19 mouse cellular contexts compared by ENCODE assay signal in genomic region chr11:32767496-32768230, GRCm38 (mm10). TPM values are rescaled to one million over a fixed set of nuclear protein-coding genes. Genes with fewer than 3 reads are reported as not detected.
DNase-seq lines count a peak whose midpoint lies in the region; ATAC-seq and TF ChIP-seq lines count a peak whose summit lies in the region.
"Had no signal": no experiment of that assay in that cellular context is flagged by ENCODE, and none has a peak within 500 bp of the region (broad histone marks: within the 10 kb centered on the region; RNA-seq: fewer than 3 reads in every experiment).

No protein-coding gene starts in this region.

- H3K4me2 ChIP-seq in heart, embryonic 12.5 days = no peak overlapping the region
- 0 out of 2 replicates have a peak overlapping the region, but pooled peaks have one; percentile 3 for H3K4me2 ChIP-seq in kidney, embryonic 16.5 days (replicated peaks; ENCODE audit: low read depth, low read length)
- H3K4me2 ChIP-seq in myocyte (ENCODE audit: low read depth) = peak overlapping the region; percentile 59
- H3K4me2 ChIP-seq: liver, embryonic 11.5 days had no signal

- no peaks in the 10 kb centered on the region for H3K79me2 ChIP-seq in myocyte (ENCODE audit: control insufficient read depth, insufficient read depth)

- no peaks in the 10 kb centered on the region for H3K27me3 ChIP-seq in heart, embryonic 12.5 days (replicated peaks)
- no peaks in the 10 kb centered on the region for H3K27me3 ChIP-seq in kidney, embryonic 16.5 days (ENCODE audit: insufficient read depth, low read length)
- H3K27me3 ChIP-seq in myocyte (ENCODE audit: control insufficient read depth, insufficient read depth, insufficient read length) = no peaks in the 10 kb centered on the region
- H3K27me3 ChIP-seq: CH12.LX had no signal

- H3K36me3 ChIP-seq in heart, embryonic 12.5 days = no peaks in the 10 kb centered on the region
- no peaks in the 10 kb centered on the region for H3K36me3 ChIP-seq in kidney, embryonic 16.5 days (ENCODE audit: insufficient read depth, low read length)
- no peaks in the 10 kb centered on the region for H3K36me3 ChIP-seq in myocyte (ENCODE audit: control insufficient read depth, insufficient read depth)

- no peak overlapping the region for H3K27ac ChIP-seq in heart, embryonic 12.5 days (ENCODE audit: poor library complexity, severe bottlenecking)
- peak overlapping the region; percentile 52 for H3K27ac ChIP-seq in kidney, embryonic 16.5 days (ENCODE audit: low read length)

- no peak overlapping the region for H3ac ChIP-seq in myocyte (ENCODE audit: control insufficient read depth, insufficient read length)

- ATAC-seq in heart, embryonic 12.5 days (ENCODE audit: insufficient number of reproducible peaks, low FRiP score) = no peak
- ATAC-seq in kidney, embryonic 16.5 days (ENCODE audit: low FRiP score, low TSS enrichment) = peak; percentile 62; the same call in 1 of the 2 replicates
- ATAC-seq: lung, postnatal 0 days had no signal

- H3K9me3 ChIP-seq in heart, embryonic 12.5 days (replicated peaks) = no peaks in the 10 kb centered on the region
- H3K9me3 ChIP-seq in kidney, embryonic 16.5 days (ENCODE audit: low read length) = no peaks in the 10 kb centered on the region

- no peak overlapping the region for H3K4me3 ChIP-seq in heart, embryonic 12.5 days
- H3K4me3 ChIP-seq in kidney, embryonic 16.5 days (ENCODE audit: low read length) = no peak overlapping the region
- no peak overlapping the region for H3K4me3 ChIP-seq in myocyte
- H3K4me3 ChIP-seq: megakaryocyte, embryonic 14.5 days had no signal

- 67% methylated on average over 18 of the region's 18 CpGs for WGBS in heart, embryonic 12.5 days
- WGBS in kidney, embryonic 16.5 days = 23% methylated on average over 18 of the region's 18 CpGs

- TF ChIP-seq POLR2A in myocyte (IDR thresholded peaks at IDR 0.05; ENCODE audit: insufficient read length, low read depth) = no peak

- no peak overlapping the region for H3K9ac ChIP-seq in heart, embryonic 12.5 days
- H3K9ac ChIP-seq in kidney, embryonic 16.5 days (replicated peaks; ENCODE audit: low read length) = no peak overlapping the region

- H3K4me1 ChIP-seq in heart, embryonic 12.5 days (replicated peaks) = no peaks in the 10 kb centered on the region
- H3K4me1 ChIP-seq in kidney, embryonic 16.5 days (ENCODE audit: insufficient read depth, low read length) = peaks cover 12% of the 10 kb centered on the region

- DNase-seq in heart, adult 8-10 months (ENCODE audit: low spot score) = peak; percentile 11
- DNase-seq in embryo, embryonic 10.5 days (ENCODE audit: low spot score) = peak; percentile 40
- DNase-seq in ovary, postnatal 36 days (ENCODE audit: low spot score) = no peak
- no peak for DNase-seq in ovary, adult 18-20 months (ENCODE audit: low spot score)
- DNase-seq in thymus, postnatal 36 days = no peak
- DNase-seq: heart, postnatal 14 days; layer of hippocampus, adult 9-11 months had no signal

TF ChIP-seq in myocyte, 11 proteins besides CTCF, POLR2A, EP300 and RAD21:
- no peak for TF ChIP-seq POLR2AphosphoS2 (IDR thresholded peaks at IDR 0.05; ENCODE audit: insufficient read length, low read depth)
- no peak for TF ChIP-seq CEBPB (IDR thresholded peaks at IDR 0.05; ENCODE audit: insufficient read depth, poor library complexity, severe bottlenecking)
- no peak for TF ChIP-seq REST (IDR thresholded peaks at IDR 0.05; ENCODE audit: insufficient read depth, insufficient read length)
- TF ChIP-seq MYOD1 (IDR thresholded peaks at IDR 0.05; ENCODE audit: control insufficient read depth in 1 of 3, insufficient read length in 2 of 3, low read depth in 2 of 3) = no peak
- TF ChIP-seq USF1 (IDR thresholded peaks at IDR 0.05; ENCODE audit: low read depth) = no peak
- TF ChIP-seq TCF3 (IDR thresholded peaks at IDR 0.05; ENCODE audit: insufficient read length, low read depth) = no peak
- TF ChIP-seq E2F4 (IDR thresholded peaks at IDR 0.05; ENCODE audit: insufficient read depth) = no peak
- no peak for TF ChIP-seq MYOG (IDR thresholded peaks at IDR 0.05; ENCODE audit: control insufficient read depth in 1 of 3, insufficient read depth in 1 of 3, insufficient read length in 2 of 3, low read depth in 2 of 3)
- no peak for TF ChIP-seq SRF (IDR thresholded peaks at IDR 0.05; ENCODE audit: control insufficient read depth, insufficient read length, low read depth)
- TF ChIP-seq MAX (IDR thresholded peaks at IDR 0.05; ENCODE audit: low read depth) = no peak
- TF ChIP-seq TCF12 (IDR thresholded peaks at IDR 0.05; ENCODE audit: insufficient read depth, poor library complexity, severe bottlenecking) = no peak
TF ChIP-seq in myocyte: peak in this region for 0.

RNA-seq across cellular contexts. Expression of gene Smim23, which starts 56.7 kb away (rescaled TPM):
- total RNA-seq in heart, adult 8-10 months (2022) = not detected
- not detected in 2 replicates for polyA plus RNA-seq in heart, embryonic 12.5 days (2016; fragmentation: Nextera tagmentation; extraction: Ambion mirVana)
- polyA plus RNA-seq in kidney, embryonic 16.5 days (2015; fragmentation: Nextera tagmentation; extraction: Ambion mirVana) = not detected in 2 replicates
- not detected for polyA plus RNA-seq in myocyte (2012; fragmentation: generic; extraction: Trizol)
- total RNA-seq: CH12.LX; granulocyte monocyte progenitor cell, adult 5-6 weeks; heart, postnatal 14 days; left cerebral cortex, postnatal 14 days had no signal
- polyA plus RNA-seq: embryonic facial prominence, embryonic 11.5 days; liver, embryonic 11.5 days; lung, postnatal 0 days; small intestine, adult 2 months; stomach, embryonic 14.5 days had no signal

Comparison
In these comparisons a context has a peak if more than half of its experiments do, and no peak if none do; other contexts are left out.
1. DNase-seq: peak in heart, adult 8-10 months (single experiment) and embryo, embryonic 10.5 days (single experiment); none in ovary, postnatal 36 days (single experiment), ovary, adult 18-20 months (single experiment) and thymus, postnatal 36 days (0 of 2).